Mouse (Mus musculus): ENCODE measurements around the gene Cbr1. TPM values are rescaled to one million over a fixed set of nuclear protein-coding genes. Genes with fewer than 3 reads are reported as not detected.
A peak's percentile ranks its signal among the peaks of the same experiment; 100 is the strongest.

Cbr1 gene
- total and polyA plus RNA-seq, 3 experiments, result 21.6 to 46.9 (median 23.4) TPM

DNA sequence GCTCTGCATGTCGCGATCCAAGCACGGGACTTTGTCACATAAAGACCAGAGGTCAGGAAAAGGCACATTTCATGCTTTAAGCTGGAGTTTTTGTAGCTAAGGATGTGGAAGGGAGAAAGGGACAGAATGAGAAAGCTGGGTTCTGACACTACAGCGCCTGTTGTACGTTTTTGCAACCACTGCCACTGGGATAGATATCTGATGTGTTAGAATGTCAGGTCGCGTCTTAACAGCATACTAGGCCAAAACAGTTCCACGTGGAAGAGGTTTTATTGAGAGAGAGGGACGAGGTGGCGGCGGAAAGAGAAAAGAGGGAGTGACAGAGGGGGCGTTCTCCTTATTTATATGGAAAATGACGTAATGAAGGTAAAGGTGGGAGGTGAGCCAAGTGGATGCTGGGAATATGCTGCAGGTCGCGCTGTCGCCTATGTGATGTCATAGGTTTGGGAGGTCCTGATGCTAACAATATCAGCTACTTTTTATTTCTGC is 1.1 kb upstream of the Cbr1 start:
- no peak for DNase-seq (ENCODE audit: low spot score)
- TF ChIP-seq GATA2 (IDR thresholded peaks at IDR 0.05; ENCODE audit: borderline replicate concordance, low read depth, low read length), result no peak
- TF ChIP-seq TAL1 (conservative IDR thresholded peaks at IDR 0.05; ENCODE audit: low read depth, low read length), result no peak
- TF ChIP-seq POLR2AphosphoS5 (IDR thresholded peaks at IDR 0.05; ENCODE audit: insufficient replicate concordance, low read depth, low read length), result no peak
- TF ChIP-seq CTCF (IDR thresholded peaks at IDR 0.05; ENCODE audit: low read depth, low read length), result no peak
- no peak for TF ChIP-seq GATA1 (IDR thresholded peaks at IDR 0.05; ENCODE audit: borderline replicate concordance, low read length)
- H3K4me1 ChIP-seq (ENCODE audit: insufficient read depth, low read depth, low read length), result peaks cover 51% of the 10 kb centered on the region
- peaks cover 4% of the 10 kb centered on the region for H3K27me3 ChIP-seq (ENCODE audit: insufficient read depth, low read length)
- ATAC-seq (ENCODE audit: extremely low read depth, insufficient number of reproducible peaks, low FRiP score, poor library complexity, severe bottlenecking), result no peak
- H3K36me3 ChIP-seq (replicated peaks), result peaks cover 20% of the 10 kb centered on the region
- H3K9me3 ChIP-seq (replicated peaks), result no peaks in the 10 kb centered on the region
- peak overlapping the region; percentile 97; the same call in 1 of the 2 replicates for H3K4me3 ChIP-seq (ENCODE audit: low read depth, low read length)

DNA sequence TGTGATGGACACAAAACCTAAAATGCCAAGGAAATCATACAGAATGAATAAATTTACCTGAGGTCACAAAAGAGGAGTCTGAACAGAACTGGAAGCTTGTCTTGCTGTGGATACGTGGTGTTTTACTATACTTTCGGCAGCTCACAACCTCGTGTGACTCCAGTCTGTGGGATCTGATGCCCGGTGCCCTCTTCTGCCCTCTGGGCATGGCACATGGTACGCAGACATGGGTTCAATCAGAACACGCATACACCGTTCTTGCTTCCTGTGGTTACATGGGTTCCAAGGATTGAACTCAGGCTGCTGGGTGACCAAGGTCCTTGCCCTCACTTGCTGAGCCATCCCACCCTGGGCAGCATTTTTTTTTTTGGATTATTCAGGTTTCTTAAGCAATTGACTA is 493 bp downstream of the Cbr1 start:
- H3K36me3 ChIP-seq (replicated peaks), result peaks cover 15% of the 10 kb centered on the region
- TF ChIP-seq CTCF (IDR thresholded peaks at IDR 0.05; ENCODE audit: low read depth, low read length), result no peak
- no peak for TF ChIP-seq GATA1 (IDR thresholded peaks at IDR 0.05; ENCODE audit: borderline replicate concordance, low read length)
- TF ChIP-seq GATA2 (IDR thresholded peaks at IDR 0.05; ENCODE audit: borderline replicate concordance, low read depth, low read length), result no peak
- no peak for TF ChIP-seq TAL1 (conservative IDR thresholded peaks at IDR 0.05; ENCODE audit: low read depth, low read length)
- TF ChIP-seq POLR2AphosphoS5 (IDR thresholded peaks at IDR 0.05; ENCODE audit: insufficient replicate concordance, low read depth, low read length), result no peak
- no peak overlapping the region for H3K4me3 ChIP-seq (ENCODE audit: low read depth, low read length)
- H3K27me3 ChIP-seq (ENCODE audit: insufficient read depth, low read length), result peaks cover 4% of the 10 kb centered on the region
- ATAC-seq (ENCODE audit: extremely low read depth, insufficient number of reproducible peaks, low FRiP score, poor library complexity, severe bottlenecking) (no peak), DNase-seq (ENCODE audit: low spot score) (no peak)
- H3K4me1 ChIP-seq (ENCODE audit: insufficient read depth, low read depth, low read length), result peaks cover 50% of the 10 kb centered on the region
- no peaks in the 10 kb centered on the region for H3K9me3 ChIP-seq (replicated peaks)

DNA sequence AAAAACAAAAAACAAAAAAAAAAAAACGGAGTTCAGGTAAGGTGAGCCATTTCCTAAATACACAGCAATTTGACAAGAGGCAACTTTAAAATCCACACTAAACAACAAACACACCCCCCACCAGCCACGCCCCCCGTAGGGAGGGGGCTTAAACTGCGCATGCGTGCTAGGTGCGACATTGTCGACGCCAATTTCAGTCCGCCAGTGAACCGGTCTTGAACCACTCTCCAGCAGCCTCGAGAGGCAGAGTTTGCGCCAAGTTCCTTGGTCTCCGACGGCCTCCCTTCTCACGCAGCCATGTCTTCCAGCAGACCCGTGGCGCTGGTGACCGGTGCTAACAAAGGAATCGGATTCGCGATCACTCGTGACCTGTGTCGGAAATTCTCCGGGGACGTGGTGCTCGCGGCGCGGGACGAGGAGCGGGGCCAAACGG is 2.0 kb downstream of the Cbr1 start:
- peaks cover 4% of the 10 kb centered on the region for H3K27me3 ChIP-seq (ENCODE audit: insufficient read depth, low read length)
- no peaks in the 10 kb centered on the region for H3K9me3 ChIP-seq (replicated peaks)
- H3K4me3 ChIP-seq (ENCODE audit: low read depth, low read length), result peak overlapping the region; percentile 83
- no peak for TF ChIP-seq POLR2AphosphoS5 (IDR thresholded peaks at IDR 0.05; ENCODE audit: insufficient replicate concordance, low read depth, low read length)
- TF ChIP-seq CTCF (IDR thresholded peaks at IDR 0.05; ENCODE audit: low read depth, low read length), result no peak
- no peak for TF ChIP-seq GATA1 (IDR thresholded peaks at IDR 0.05; ENCODE audit: borderline replicate concordance, low read length)
- no peak for TF ChIP-seq GATA2 (IDR thresholded peaks at IDR 0.05; ENCODE audit: borderline replicate concordance, low read depth, low read length)
- no peak for TF ChIP-seq TAL1 (conservative IDR thresholded peaks at IDR 0.05; ENCODE audit: low read depth, low read length)
- peak; percentile 78 for DNase-seq (ENCODE audit: low spot score)
- peak; percentile 38; the same call in 1 of the 2 replicates for ATAC-seq (ENCODE audit: extremely low read depth, insufficient number of reproducible peaks, low FRiP score, poor library complexity, severe bottlenecking)
- H3K4me1 ChIP-seq (ENCODE audit: insufficient read depth, low read depth, low read length), result peaks cover 46% of the 10 kb centered on the region
- peaks cover 14% of the 10 kb centered on the region for H3K36me3 ChIP-seq (replicated peaks)

DNA sequence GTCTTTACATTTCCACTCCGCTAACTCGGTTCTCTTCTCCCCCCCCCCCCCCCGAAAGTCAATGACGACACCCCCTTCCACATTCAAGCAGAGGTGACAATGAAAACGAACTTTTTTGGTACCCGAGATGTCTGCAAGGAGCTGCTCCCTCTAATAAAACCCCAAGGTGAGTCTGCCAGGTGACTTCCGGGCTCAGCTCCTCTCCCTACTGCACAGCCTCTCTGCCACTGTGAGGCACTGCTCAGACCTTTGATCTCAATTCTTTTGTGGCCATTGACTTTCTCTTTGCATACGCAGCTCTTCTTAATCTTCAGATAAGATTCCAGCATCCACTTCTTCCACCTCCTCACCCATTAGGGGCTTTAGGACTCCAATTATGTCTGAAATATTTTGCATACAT is 3.1 kb downstream of the Cbr1 start:
- DNase-seq (ENCODE audit: low spot score) (no peak), ATAC-seq (ENCODE audit: extremely low read depth, insufficient number of reproducible peaks, low FRiP score, poor library complexity, severe bottlenecking) (no peak)
- H3K27me3 ChIP-seq (ENCODE audit: insufficient read depth, low read length), result peaks cover 4% of the 10 kb centered on the region
- H3K36me3 ChIP-seq (replicated peaks), result peaks cover 14% of the 10 kb centered on the region
- H3K4me1 ChIP-seq (ENCODE audit: insufficient read depth, low read depth, low read length), result peaks cover 36% of the 10 kb centered on the region
- H3K9me3 ChIP-seq (replicated peaks), result no peaks in the 10 kb centered on the region
- no peak overlapping the region for H3K4me3 ChIP-seq (ENCODE audit: low read depth, low read length)
- TF ChIP-seq GATA1 (IDR thresholded peaks at IDR 0.05; ENCODE audit: borderline replicate concordance, low read length) (no peak), POLR2AphosphoS5 (IDR thresholded peaks at IDR 0.05; ENCODE audit: insufficient replicate concordance, low read depth, low read length) (no peak)

DNA sequence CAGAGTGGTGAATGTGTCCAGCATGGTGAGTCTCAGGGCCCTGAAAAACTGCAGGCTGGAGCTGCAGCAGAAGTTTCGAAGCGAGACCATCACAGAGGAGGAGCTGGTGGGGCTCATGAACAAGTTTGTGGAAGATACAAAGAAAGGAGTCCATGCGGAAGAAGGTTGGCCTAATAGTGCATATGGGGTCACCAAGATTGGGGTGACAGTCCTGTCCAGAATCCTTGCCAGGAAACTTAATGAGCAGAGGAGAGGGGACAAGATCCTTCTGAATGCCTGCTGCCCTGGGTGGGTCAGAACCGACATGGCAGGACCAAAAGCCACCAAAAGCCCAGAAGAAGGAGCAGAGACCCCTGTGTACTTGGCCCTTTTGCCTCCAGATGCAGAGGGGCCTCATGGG is 4.1 kb downstream of the Cbr1 start:
- peaks cover 26% of the 10 kb centered on the region for H3K4me1 ChIP-seq (ENCODE audit: insufficient read depth, low read depth, low read length)
- H3K9me3 ChIP-seq (replicated peaks), result no peaks in the 10 kb centered on the region
- no peak for DNase-seq (ENCODE audit: low spot score)
- TF ChIP-seq GATA1 (IDR thresholded peaks at IDR 0.05; ENCODE audit: borderline replicate concordance, low read length), result no peak
- TF ChIP-seq TAL1 (conservative IDR thresholded peaks at IDR 0.05; ENCODE audit: low read depth, low read length), result no peak
- no peak for TF ChIP-seq CTCF (IDR thresholded peaks at IDR 0.05; ENCODE audit: low read depth, low read length)
- no peak for TF ChIP-seq POLR2AphosphoS5 (IDR thresholded peaks at IDR 0.05; ENCODE audit: insufficient replicate concordance, low read depth, low read length)
- TF ChIP-seq GATA2 (IDR thresholded peaks at IDR 0.05; ENCODE audit: borderline replicate concordance, low read depth, low read length), result no peak
- H3K36me3 ChIP-seq (replicated peaks), result peaks cover 14% of the 10 kb centered on the region
- H3K27me3 ChIP-seq (ENCODE audit: insufficient read depth, low read length), result peaks cover 4% of the 10 kb centered on the region
- H3K4me3 ChIP-seq (ENCODE audit: low read depth, low read length), result no peak overlapping the region
- no peak for ATAC-seq (ENCODE audit: extremely low read depth, insufficient number of reproducible peaks, low FRiP score, poor library complexity, severe bottlenecking)

DNA sequence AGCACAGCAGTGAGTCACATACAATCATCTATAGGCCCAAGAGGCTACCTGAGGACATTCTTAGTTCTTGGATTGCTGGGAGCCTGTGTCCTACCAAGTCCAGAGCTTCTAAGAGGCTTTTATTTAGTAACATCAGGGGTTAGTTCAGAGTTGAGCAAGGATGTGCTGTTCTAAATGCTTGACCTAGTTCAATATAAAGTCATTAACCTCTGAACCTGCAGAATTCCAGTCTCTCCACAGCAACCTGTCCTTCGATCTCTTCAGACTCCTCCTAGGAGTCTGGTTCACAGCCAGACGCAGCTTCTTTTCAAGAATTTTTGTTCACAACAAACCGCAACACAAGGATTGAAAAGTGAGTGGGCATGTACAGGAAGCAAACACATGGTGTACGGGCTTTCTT is 5.3 kb downstream of the Cbr1 start:
- Histone ChIP-seq H3K27me3 (ENCODE audit: insufficient read depth, low read length) (peaks cover 3% of the 10 kb centered on the region), H3K4me3 (ENCODE audit: low read depth, low read length) (no peak overlapping the region), H3K9me3 (replicated peaks) (no peaks in the 10 kb centered on the region), H3K4me1 (ENCODE audit: insufficient read depth, low read depth, low read length) (peaks cover 21% of the 10 kb centered on the region), H3K36me3 (replicated peaks) (peaks cover 14% of the 10 kb centered on the region)
- ATAC-seq (ENCODE audit: extremely low read depth, insufficient number of reproducible peaks, low FRiP score, poor library complexity, severe bottlenecking), result no peak
- DNase-seq (ENCODE audit: low spot score), result no peak
- TF ChIP-seq GATA2 (IDR thresholded peaks at IDR 0.05; ENCODE audit: borderline replicate concordance, low read depth, low read length) (no peak), CTCF (IDR thresholded peaks at IDR 0.05; ENCODE audit: low read depth, low read length) (no peak), TAL1 (conservative IDR thresholded peaks at IDR 0.05; ENCODE audit: low read depth, low read length) (no peak)

All from G1E (cell line).